Mouse (Mus musculus) cerebellum, postnatal 4 days (tissue): ENCODE data around the gene Exo5.

Source experiments
- DNase-seq, 2 experiments: peaks; one replicate each; pipeline ENCODE4 v3.0.0; 2022; ENCODE audit warnings: low spot score in 2 of 2, mixed read lengths in 1 of 2

Gene Exo5

GRCm38 (mm10) chr4:120905644-120906043 lies 19.2 kb downstream of the Exo5 start:
- DNase-seq: no peak

GRCm38 (mm10) chr4:120904533-120904932 lies 20.3 kb downstream of the Exo5 start:
- no peak for DNase-seq

GRCm38 (mm10) chr4:120895810-120896584 lies 28.8 kb downstream of the Exo5 start:
- DNase-seq: no peak

- DNase-seq: no peak
Measured at GRCm38 (mm10) chr4:120895226-120895625, 29.6 kb downstream of the Exo5 start.

GRCm38 (mm10) chr4:120894584-120894983 lies 30.2 kb downstream of the Exo5 start:
- DNase-seq: no peak

GRCm38 (mm10) chr4:120893656-120894401 lies 31.0 kb downstream of the Exo5 start:
- DNase-seq: no peak

- no peak for DNase-seq
Measured at GRCm38 (mm10) chr4:120892516-120892915, 32.3 kb downstream of the Exo5 start.

- DNase-seq: no peak
Measured at GRCm38 (mm10) chr4:120891960-120892359, 32.9 kb downstream of the Exo5 start.

GRCm38 (mm10) chr4:120890754-120891440 lies 33.9 kb downstream of the Exo5 start:
- no peak for DNase-seq

GRCm38 (mm10) chr4:120888884-120889283 lies 35.9 kb downstream of the Exo5 start:
- DNase-seq: no peak

GRCm38 (mm10) chr4:120887381-120888112 lies 37.3 kb downstream of the Exo5 start:
- DNase-seq: peak; percentile 55 to 66

- DNase-seq: no peak
Measured at GRCm38 (mm10) chr4:120886811-120887210, 38.0 kb downstream of the Exo5 start.

- DNase-seq: no peak
Measured at GRCm38 (mm10) chr4:120886131-120886530, 38.7 kb downstream of the Exo5 start.

GRCm38 (mm10) chr4:120885208-120886120 lies 39.4 kb downstream of the Exo5 start:
- DNase-seq: peak in 1 of 2 experiments; percentile 14

- DNase-seq: no peak
Measured at GRCm38 (mm10) chr4:120882002-120882625, 42.7 kb downstream of the Exo5 start.

- no peak for DNase-seq
Measured at GRCm38 (mm10) chr4:120880731-120881432, 43.9 kb downstream of the Exo5 start.

GRCm38 (mm10) chr4:120879386-120879785 lies 45.4 kb downstream of the Exo5 start:
- DNase-seq: no peak

- DNase-seq: no peak
Measured at GRCm38 (mm10) chr4:120878728-120879127, 46.1 kb downstream of the Exo5 start.

GRCm38 (mm10) chr4:120875961-120876360 lies 48.9 kb downstream of the Exo5 start:
- DNase-seq: no peak
